Mouse (Mus musculus) cortical plate, adult 2 months (tissue): Measurements from ENCODE around the gene Susd6.

ENCODE experiments used
- CTCF ChIP-seq: fragments of 200-500 bp; IDR thresholded peaks from 2 replicates; pipeline ENCODE4 v1.5.1; 2011; ENCODE audit warnings: mild to moderate bottlenecking, control low read depth, low read length; ENCODE audit not compliant: insufficient read depth; ENCODE audit errors: extremely low read depth
- POLR2A ChIP-seq: fragments of 200-500 bp; IDR thresholded peaks from 2 replicates; pipeline ENCODE4 v1.6.1; 2011; ENCODE audit warnings: mild to moderate bottlenecking, low read length, control low read depth; ENCODE audit not compliant: insufficient read depth; ENCODE audit errors: extremely low read depth

- no peak for TF ChIP-seq POLR2A
- no peak for TF ChIP-seq CTCF
Measured at GRCm38 (mm10) chr12:80887036-80887435, 96.7 kb downstream of the Susd6 start.
